Mouse (Mus musculus) gastrocnemius, adult 8-10 months (tissue): Measurements from ENCODE around the gene Rftn1. TPM values are rescaled to one million over a fixed set of nuclear protein-coding genes. Genes with fewer than 3 reads are reported as not detected.

ENCODE experiments used
- DNase-seq, 2 experiments: peaks; one replicate each; pipeline ENCODE4 v3.0.0; 2022; ENCODE audit warnings: low spot score in 2 of 2
- total RNA-seq, 4 experiments: library from RNA; stranded (reverse); gene quantifications; 2 replicates each; pipeline ENCODE4 v1.2.4; 2022

Gene Rftn1
- total RNA-seq, 4 experiments from 2014 or later, result 6.7 to 9.9 (median 7.4) TPM

- DNase-seq, result no peak
Measured at GRCm38 (mm10) chr17:50066822-50067713, 123.4 kb downstream of the Rftn1 start.

GRCm38 (mm10) chr17:50063832-50064627, 126.4 kb downstream of the Rftn1 start:
- DNase-seq, result peak in 1 of 2 experiments; percentile 14

- DNase-seq, result no peak
Measured at GRCm38 (mm10) chr17:50062649-50063048, 127.8 kb downstream of the Rftn1 start.

GRCm38 (mm10) chr17:50061446-50061845, 129.0 kb downstream of the Rftn1 start:
- no peak for DNase-seq

GRCm38 (mm10) chr17:50060220-50060619, 130.3 kb downstream of the Rftn1 start:
- no peak for DNase-seq

- DNase-seq, result no peak
Measured at GRCm38 (mm10) chr17:50059417-50059816, 131.1 kb downstream of the Rftn1 start.

- no peak for DNase-seq
Measured at GRCm38 (mm10) chr17:50055154-50055756, 135.2 kb downstream of the Rftn1 start.

- DNase-seq, result no peak
Measured at GRCm38 (mm10) chr17:50054586-50054985, 135.9 kb downstream of the Rftn1 start.

- DNase-seq, result no peak
Measured at GRCm38 (mm10) chr17:50053961-50054360, 136.5 kb downstream of the Rftn1 start.

GRCm38 (mm10) chr17:50052741-50053468, 137.6 kb downstream of the Rftn1 start:
- DNase-seq, result no peak

GRCm38 (mm10) chr17:50050456-50050855, 140.0 kb downstream of the Rftn1 start:
- DNase-seq, result no peak

GRCm38 (mm10) chr17:50048209-50048608, 142.3 kb downstream of the Rftn1 start:
- no peak for DNase-seq

- no peak for DNase-seq
Measured at GRCm38 (mm10) chr17:50047182-50047581, 143.3 kb downstream of the Rftn1 start.

- DNase-seq, result no peak
Measured at GRCm38 (mm10) chr17:50040727-50041410, 149.6 kb downstream of the Rftn1 start.

- no peak for DNase-seq
Measured at GRCm38 (mm10) chr17:50037882-50038665, 152.4 kb downstream of the Rftn1 start.

GRCm38 (mm10) chr17:50037416-50037815, 153.1 kb downstream of the Rftn1 start:
- DNase-seq, result no peak

GRCm38 (mm10) chr17:50036751-50037385, 153.6 kb downstream of the Rftn1 start:
- no peak for DNase-seq

GRCm38 (mm10) chr17:50033698-50034097, 156.8 kb downstream of the Rftn1 start:
- no peak for DNase-seq
